Mouse (Mus musculus) thymus, postnatal 14 days (tissue): Measurements from ENCODE around the gene 1700008P02Rik.
"Not testable (repeated sequence)": the region's sequence is repeated elsewhere in the genome, so short reads cannot be mapped to it uniquely, and the experiment has no call there.

Source experiments
- DNase-seq: peaks from one replicate; pipeline ENCODE4 v3.0.0; 2021

Gene 1700008P02Rik

DNA sequence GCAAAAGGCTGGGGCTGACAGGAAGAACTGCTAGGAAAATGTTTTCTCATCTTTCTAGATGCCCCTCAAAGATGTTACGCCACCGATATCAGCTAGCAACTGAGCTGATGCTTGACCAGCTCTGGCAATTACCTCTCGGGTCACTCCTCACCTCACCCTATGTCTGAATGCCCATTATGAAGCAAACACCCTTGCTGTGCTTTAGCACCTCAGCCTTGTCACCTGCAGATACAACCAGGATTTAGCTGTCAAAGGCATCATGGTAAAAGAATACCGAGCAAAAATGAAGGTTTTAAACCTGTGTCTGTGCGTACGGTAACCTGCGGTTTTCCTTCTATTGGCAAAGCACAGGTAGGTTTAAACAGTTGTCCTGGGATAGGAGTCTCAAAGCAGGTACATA, at the start of gene 1700008P02Rik:
1700008P02Rik (minus strand) TSS at position 101 of the 400 bp plus-strand sequence.
- no peak for DNase-seq

DNA sequence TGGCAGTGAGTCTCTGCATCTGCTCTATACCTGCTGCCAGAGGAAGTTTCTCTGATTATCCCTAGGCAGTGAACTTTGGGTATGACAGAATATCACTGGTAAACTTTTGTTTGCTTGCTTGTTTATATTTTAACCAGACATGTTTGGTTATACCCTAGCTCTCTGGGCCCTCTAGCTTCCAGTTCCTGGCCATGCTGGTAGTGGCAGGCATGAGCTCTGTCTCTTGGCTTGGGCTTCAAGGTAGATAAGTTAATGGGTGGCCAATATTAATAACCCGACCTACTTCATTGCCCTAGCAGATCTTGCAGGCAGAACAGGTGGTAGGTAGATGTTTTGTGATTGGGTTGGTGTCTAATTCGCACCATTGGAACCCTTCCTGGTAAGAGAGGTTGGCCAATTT, 29.2 kb upstream of the 1700008P02Rik start:
- no peak for DNase-seq

DNA sequence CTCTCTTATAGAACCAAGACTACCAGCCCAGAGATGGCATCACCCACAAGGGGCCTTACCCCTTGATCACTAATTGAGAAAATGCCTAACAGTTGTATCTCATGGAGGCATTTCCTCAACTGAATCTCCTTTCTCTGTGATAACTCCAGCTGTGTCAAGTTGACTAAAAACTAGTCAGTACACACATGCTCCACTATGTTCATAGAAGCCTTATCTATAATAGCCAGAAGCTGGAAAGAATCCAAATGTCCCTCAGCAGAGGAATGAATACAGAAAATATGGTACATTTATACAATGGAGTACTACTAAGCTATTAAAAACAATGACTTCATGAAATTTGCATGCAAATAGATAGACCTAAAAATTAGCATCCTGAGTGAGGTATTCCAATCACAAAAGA, 17.9 kb upstream of the 1700008P02Rik start:
- not testable (repeated sequence) for DNase-seq

DNA sequence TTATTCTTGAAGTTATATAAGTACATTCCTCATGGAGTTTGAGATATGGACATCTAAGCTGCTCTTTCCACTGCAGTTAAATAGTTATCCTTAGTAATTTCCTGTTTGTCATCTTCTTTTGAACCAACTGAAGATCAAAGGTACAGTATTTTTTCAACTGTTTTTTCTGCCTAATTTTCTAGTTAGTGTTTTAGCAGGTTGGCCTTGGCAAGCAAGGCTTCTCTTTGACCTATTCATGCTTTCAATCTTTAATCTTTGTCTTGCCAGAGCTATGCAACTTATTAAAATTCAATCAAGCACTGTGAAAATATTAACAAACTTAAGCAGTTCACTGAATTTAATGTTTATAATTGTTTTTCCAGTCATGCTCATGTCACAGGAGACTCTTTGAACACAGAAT, 14.0 kb upstream of the 1700008P02Rik start:
- DNase-seq, result no peak

DNA sequence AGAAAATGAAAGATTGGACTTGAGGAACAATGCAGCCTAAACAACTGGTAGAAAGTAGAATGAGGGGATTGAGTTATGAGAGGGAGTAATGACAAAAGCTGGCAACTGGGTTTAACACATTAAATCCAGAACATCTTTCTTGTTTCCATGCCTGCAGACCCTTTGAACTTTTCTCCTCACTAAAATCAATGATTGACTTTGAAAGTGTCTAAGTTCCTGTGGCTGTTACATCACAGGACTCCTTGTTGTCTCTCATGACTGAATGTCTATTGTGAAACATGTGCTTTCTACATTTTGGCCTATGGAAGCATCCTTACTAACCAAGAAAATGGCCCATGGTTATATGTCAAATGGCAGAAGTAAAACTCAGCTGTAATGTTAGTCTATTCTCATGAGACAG, 2.4 kb downstream of the 1700008P02Rik start:
- no peak for DNase-seq
